Mouse (Mus musculus) cerebellum, adult 2 months (tissue): ENCODE results near the gene Fgfr2.

Experiments
- CTCF ChIP-seq: fragments of 200-500 bp; IDR thresholded peaks from 2 replicates; pipeline ENCODE4 v1.5.1; 2011; ENCODE audit warnings: low read depth, mild to moderate bottlenecking, control low read depth, low read length, moderate library complexity, borderline replicate concordance; ENCODE audit not compliant: insufficient read depth
- POLR2A ChIP-seq: fragments of 200-500 bp; IDR thresholded peaks from 2 replicates; pipeline ENCODE4 v1.6.1; 2011; ENCODE audit warnings: low read length, control low read depth, borderline replicate concordance; ENCODE audit not compliant: insufficient read depth

- TF ChIP-seq CTCF (no peak), POLR2A (no peak)
Measured at GRCm38 (mm10) chr7:131830261-131830660, 1292.9 kb downstream of the Fgfr2 start.
